ENCODE assay signal across 10 mouse cellular contexts in the genomic region with DNA sequence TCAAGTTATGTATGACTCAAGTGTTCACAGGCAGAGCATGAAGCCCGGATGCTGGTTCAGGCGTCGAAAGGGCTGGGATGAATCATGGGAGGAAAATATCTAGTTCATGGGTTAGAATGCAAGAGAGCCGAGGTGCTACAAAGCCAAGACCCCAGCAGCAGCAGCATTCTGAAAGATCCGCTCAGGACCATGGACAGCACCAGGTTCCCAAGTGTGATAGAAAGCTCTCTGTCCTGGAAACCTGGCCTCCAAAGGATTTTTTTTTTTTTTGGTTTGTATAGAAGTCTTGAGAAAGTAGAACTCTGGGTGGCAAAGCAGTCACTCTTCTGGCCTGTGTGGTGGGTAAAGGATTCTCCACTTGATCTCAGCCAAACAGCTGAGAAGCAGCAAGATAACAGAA.
A peak's percentile ranks its signal among the peaks of the same experiment; 100 is the strongest.
DNase-seq lines count a peak whose midpoint lies in the region; ATAC-seq and TF ChIP-seq lines count a peak whose summit lies in the region.
"Had no signal": no experiment of that assay in that cellular context is flagged by ENCODE, and none has a peak within 500 bp of the region (broad histone marks: within the 10 kb centered on the region; RNA-seq: fewer than 3 reads in every experiment).

No protein-coding gene starts in this region.

- DNase-seq in adrenal gland, postnatal 10 days, result peak; percentile 34
- no peak for DNase-seq in adrenal gland, postnatal 4 days (ENCODE audit: low spot score in 2 of 2)
- DNase-seq in kidney, postnatal 4 days, result peak; percentile 78 to 79
- DNase-seq in kidney, adult 11 months, result no peak
- DNase-seq in MEL (ENCODE audit: low read depth, low spot score), result peak; percentile 20
- peak; percentile 67 for DNase-seq in embryonic facial prominence, embryonic 14.5 days (ENCODE audit: low spot score)
- no peak for DNase-seq in layer of hippocampus, postnatal 14 days (ENCODE audit: low spot score in 2 of 2)
- no peak for DNase-seq in cerebellum, adult 18-20 months

- H3K27me3 ChIP-seq in MEL (ENCODE audit: control insufficient read depth in 1 of 2, insufficient read depth in 2 of 2, low read length in 2 of 2), result no peaks in the 10 kb centered on the region
- no peaks in the 10 kb centered on the region for H3K27me3 ChIP-seq in embryonic facial prominence, embryonic 14.5 days (replicated peaks; ENCODE audit: control insufficient read depth, insufficient read depth, low read length)
- H3K27me3 ChIP-seq: neural tube, embryonic 13.5 days had no signal

- no peak for ATAC-seq in embryonic facial prominence, embryonic 14.5 days (ENCODE audit: low read depth)
- ATAC-seq: inflammation-experienced regulatory T-cells, adult 6 months had no signal

- no peak overlapping the region for H3K4me3 ChIP-seq in MEL (ENCODE audit: control insufficient read depth in 1 of 2, insufficient read depth in 1 of 2, low read depth in 2 of 2, low read length in 2 of 2)
- H3K4me3 ChIP-seq in embryonic facial prominence, embryonic 14.5 days (ENCODE audit: low read depth, low read length), result no peak overlapping the region
- H3K4me3 ChIP-seq: neural tube, embryonic 13.5 days had no signal

- H3K9ac ChIP-seq in MEL (ENCODE audit: control insufficient read depth, low read depth, low read length, poor library complexity, severe bottlenecking), result no peak overlapping the region
- H3K9ac ChIP-seq in embryonic facial prominence, embryonic 14.5 days (ENCODE audit: low read depth, low read length), result no peak overlapping the region
- H3K9ac ChIP-seq: neural tube, embryonic 13.5 days had no signal

- H3K4me1 ChIP-seq in MEL (ENCODE audit: control insufficient read depth in 1 of 2, insufficient read depth in 2 of 2, low read length in 2 of 2), result no peaks in the 10 kb centered on the region
- no peaks in the 10 kb centered on the region for H3K4me1 ChIP-seq in embryonic facial prominence, embryonic 14.5 days (ENCODE audit: control insufficient read depth, insufficient read depth, low read length)

- H3K36me3 ChIP-seq in MEL (ENCODE audit: control insufficient read depth in 1 of 2, insufficient read depth in 2 of 2, low read length in 2 of 2), result no peaks in the 10 kb centered on the region
- H3K36me3 ChIP-seq in embryonic facial prominence, embryonic 14.5 days (ENCODE audit: control insufficient read depth, insufficient read depth, low read length), result no peaks in the 10 kb centered on the region
- H3K36me3 ChIP-seq: neural tube, embryonic 13.5 days had no signal

- TF ChIP-seq CTCF in MEL (IDR thresholded peaks at IDR 0.05 in 2 of 3, conservative IDR thresholded peaks at IDR 0.05 in 1 of 3; ENCODE audit: control insufficient read depth in 1 of 3, insufficient read depth in 1 of 3, low read depth in 2 of 3, low read length in 3 of 3, poor library complexity in 1 of 3, severe bottlenecking in 1 of 3), result no peak

- TF ChIP-seq EP300 in MEL (IDR thresholded peaks at IDR 0.05; ENCODE audit: low read depth in 1 of 2, low read length in 2 of 2), result no peak

- H3K9me3 ChIP-seq in MEL (replicated peaks; ENCODE audit: insufficient read depth, low read length), result no peaks in the 10 kb centered on the region
- no peaks in the 10 kb centered on the region for H3K9me3 ChIP-seq in embryonic facial prominence, embryonic 14.5 days (ENCODE audit: control insufficient read depth, low read length)
- H3K9me3 ChIP-seq: neural tube, embryonic 13.5 days had no signal

- TF ChIP-seq RAD21 in MEL (IDR thresholded peaks at IDR 0.05; ENCODE audit: low read depth, low read length), result no peak

- no peak overlapping the region for H3K27ac ChIP-seq in MEL (ENCODE audit: control insufficient read depth, low read depth, low read length)
- H3K27ac ChIP-seq in embryonic facial prominence, embryonic 14.5 days (replicated peaks; ENCODE audit: low read depth, low read length), result no peak overlapping the region
- H3K27ac ChIP-seq: neural tube, embryonic 13.5 days had no signal

- no peaks in the 10 kb centered on the region for H3K79me2 ChIP-seq in MEL (ENCODE audit: control insufficient read depth, insufficient read depth, low read length, poor library complexity)

- no peak for TF ChIP-seq POLR2A in MEL (IDR thresholded peaks at IDR 0.05; ENCODE audit: control insufficient read depth in 1 of 2, insufficient read depth in 1 of 2, low read depth in 1 of 2, low read length in 2 of 2, poor library complexity in 1 of 2)

- 49% methylated on average over 5 of the region's 5 CpGs for WGBS in embryonic facial prominence, embryonic 14.5 days

- H3K4me2 ChIP-seq in embryonic facial prominence, embryonic 14.5 days (ENCODE audit: low read depth, low read length), result no peak overlapping the region
- H3K4me2 ChIP-seq: neural tube, embryonic 13.5 days had no signal

TF ChIP-seq in MEL, 35 proteins besides CTCF, POLR2A, EP300 and RAD21:
- TF ChIP-seq GATA1 (IDR thresholded peaks at IDR 0.05; ENCODE audit: low read depth, low read length), result no peak
- TF ChIP-seq USF2 (IDR thresholded peaks at IDR 0.05; ENCODE audit: borderline replicate concordance in 1 of 2, insufficient read depth in 1 of 2, low read depth in 1 of 2, low read length in 2 of 2), result no peak
- no peak for TF ChIP-seq ZMIZ1 (IDR thresholded peaks at IDR 0.05; ENCODE audit: low read depth, low read length)
- no peak for TF ChIP-seq MEF2A (IDR thresholded peaks at IDR 0.05; ENCODE audit: extremely low read depth, insufficient replicate concordance, low read depth, low read length, poor library complexity, severe bottlenecking)
- no peak for TF ChIP-seq E2F4 (IDR thresholded peaks at IDR 0.05; ENCODE audit: borderline replicate concordance, low read depth, low read length)
- TF ChIP-seq NRF1 (IDR thresholded peaks at IDR 0.05; ENCODE audit: insufficient read depth, low read depth, low read length, poor library complexity, severe bottlenecking), result no peak
- TF ChIP-seq ZC3H11A (IDR thresholded peaks at IDR 0.05; ENCODE audit: low read depth, low read length), result no peak
- TF ChIP-seq TAL1 (IDR thresholded peaks at IDR 0.05; ENCODE audit: low read length), result no peak
- no peak for TF ChIP-seq TCF12 (IDR thresholded peaks at IDR 0.05; ENCODE audit: low read depth, low read length)

Comparison
In these comparisons a context has a peak if more than half of its experiments do, and no peak if none do; other contexts are left out.
1. DNase-seq: peak in adrenal gland, postnatal 10 days (single experiment), kidney, postnatal 4 days (2 of 2), MEL (single experiment) and embryonic facial prominence, embryonic 14.5 days (single experiment); none in adrenal gland, postnatal 4 days (0 of 2), kidney, adult 11 months (single experiment), layer of hippocampus, postnatal 14 days (0 of 2) and cerebellum, adult 18-20 months (0 of 2).